Mouse (Mus musculus): ENCODE results near the gene Fcer1a. TPM values are rescaled to one million over a fixed set of nuclear protein-coding genes. Genes with fewer than 3 reads are reported as not detected.

The Fcer1a gene
- polyA plus RNA-seq, 1 experiment from 2014 or later, result not detected

Other genes with a start within 250 kb of the Fcer1a start
- not detected in 2 replicates for gene Olfr1408, start 89.8 kb downstream of the Fcer1a start, polyA plus RNA-seq (2016; fragmentation: Nextera tagmentation; extraction: Ambion mirVana)
- not detected in 2 replicates for gene Olfr1406, start 36.6 kb downstream of the Fcer1a start, polyA plus RNA-seq (2016; fragmentation: Nextera tagmentation; extraction: Ambion mirVana)
- not detected in 2 replicates for gene Olfr218, start 29.4 kb downstream of the Fcer1a start, polyA plus RNA-seq (2016; fragmentation: Nextera tagmentation; extraction: Ambion mirVana)
- gene Olfr1404, start 14.8 kb downstream of the Fcer1a start, polyA plus RNA-seq (2016; fragmentation: Nextera tagmentation; extraction: Ambion mirVana), result not detected in 2 replicates
- gene Olfr418, start 38.8 kb upstream of the Fcer1a start, polyA plus RNA-seq (2016; fragmentation: Nextera tagmentation; extraction: Ambion mirVana), result not detected in 2 replicates
- not detected in 2 replicates for gene Mptx2, start 50.6 kb upstream of the Fcer1a start, polyA plus RNA-seq (2016; fragmentation: Nextera tagmentation; extraction: Ambion mirVana)
- 54.2 and 56.5 TPM in 2 replicates for gene Ackr1, start 106.5 kb upstream of the Fcer1a start, polyA plus RNA-seq (2016; fragmentation: Nextera tagmentation; extraction: Ambion mirVana)
- 2.8 and 4.0 TPM in 2 replicates for gene Aim2, start 123.7 kb upstream of the Fcer1a start, polyA plus RNA-seq (2016; fragmentation: Nextera tagmentation; extraction: Ambion mirVana)
- gene Cadm3, start 140.5 kb upstream of the Fcer1a start, polyA plus RNA-seq (2016; fragmentation: Nextera tagmentation; extraction: Ambion mirVana), result 1.1 and 1.3 TPM in 2 replicates